Comparison of ENCODE assay signal across 8 mouse cellular contexts in genomic region chr13:39011696-39012095, GRCm38 (mm10). TPM values are rescaled to one million over a fixed set of nuclear protein-coding genes. Genes with fewer than 3 reads are reported as not detected.
DNase-seq lines count a peak whose midpoint lies in the region; ATAC-seq lines count a peak whose summit lies in the region.

No protein-coding gene starts in this region.

- no peaks in the 10 kb centered on the region for H3K36me3 ChIP-seq in hindbrain, embryonic 12.5 days

- no peaks in the 10 kb centered on the region for H3K27me3 ChIP-seq in hindbrain, embryonic 12.5 days

- H3K4me3 ChIP-seq in hindbrain, embryonic 12.5 days, result no peak overlapping the region

- WGBS in hindbrain, embryonic 12.5 days, result 6% methylated on average over 8 of the region's 8 CpGs

- peaks cover 5% of the 10 kb centered on the region; the same call in 1 of the 2 replicates for H3K4me1 ChIP-seq in hindbrain, embryonic 12.5 days

- H3K27ac ChIP-seq in hindbrain, embryonic 12.5 days, result 0 out of 2 replicates have a peak overlapping the region, but pooled peaks have one; percentile 24

- DNase-seq in MN1 (ENCODE audit: low spot score), result peak; percentile 81
- peak; percentile 82 for DNase-seq in cerebellum, adult 9-11 months
- peak; percentile 26 to 68 for DNase-seq in frontal cortex, postnatal 10 days (ENCODE audit: low spot score in 2 of 2)
- peak; percentile 76 to 85 for DNase-seq in layer of hippocampus, postnatal 10 days (ENCODE audit: low spot score in 2 of 2)
- DNase-seq in lung, postnatal 10 days, result peak; percentile 85
- peak; percentile 86 for DNase-seq in retina, postnatal 1 day
- DNase-seq in urinary bladder, adult 18-20 months (ENCODE audit: low spot score in 2 of 2), result peak; percentile 43 to 63

- ATAC-seq in hindbrain, embryonic 12.5 days (ENCODE audit: low FRiP score), result peak; percentile 71

- H3K9me3 ChIP-seq in hindbrain, embryonic 12.5 days (replicated peaks), result no peaks in the 10 kb centered on the region

- peak overlapping the region; percentile 36 for H3K4me2 ChIP-seq in hindbrain, embryonic 12.5 days (replicated peaks)

- no peak overlapping the region for H3K9ac ChIP-seq in hindbrain, embryonic 12.5 days

RNA-seq across cellular contexts. Expression of gene Slc35b3, which starts 51.0 kb away (rescaled TPM):
- polyA plus RNA-seq in hindbrain, embryonic 12.5 days (2016; fragmentation: Nextera tagmentation; extraction: Ambion mirVana), result 32.4 and 36.3 TPM in 2 replicates
- 10 to 100 TPM; 15.5 to 18.0 TPM for total RNA-seq in layer of hippocampus, postnatal 10 days (2021)
